Mouse (Mus musculus) kidney, postnatal 0 days (tissue): ENCODE results near the gene Arhgap27. TPM values are rescaled to one million over a fixed set of nuclear protein-coding genes. Genes with fewer than 3 reads are reported as not detected.
A peak's percentile ranks its signal among the peaks of the same experiment; 100 is the strongest.

Experiments used
- ATAC-seq: fragments of 200-750 bp; cut with Nextera tagmentation; replicated peaks from 2 replicates; pipeline ENCODE4 v1.8.0; 2017; ENCODE audit warnings: low read depth, moderate number of reproducible peaks, moderate TSS enrichment, moderate library complexity; ENCODE audit not compliant: low FRiP score
- DNase-seq: peaks from one replicate; pipeline ENCODE4 v3.0.0-alpha.2; 2016; ENCODE audit warnings: low spot score
- H3K27ac ChIP-seq: fragments of 300-500 bp; sonication (generic); 2 replicates; pipeline ENCODE4 v1.5.1; 2014; ENCODE audit warnings: mild to moderate bottlenecking
- H3K27me3 ChIP-seq: fragments of 300-500 bp; sonication (generic); 2 replicates; pipeline ENCODE4 v1.6.1; 2014; ENCODE audit warnings: low read length, mixed read lengths; ENCODE audit not compliant: insufficient read depth
- H3K36me3 ChIP-seq: fragments of 300-500 bp; sonication (generic); 2 replicates; pipeline ENCODE4 v1.6.1; 2014; ENCODE audit warnings: low read length, mixed read lengths; ENCODE audit not compliant: insufficient read depth
- H3K4me1 ChIP-seq: fragments of 300-500 bp; sonication (generic); replicated peaks from 2 replicates; pipeline ENCODE4 v1.6.1; 2014; ENCODE audit warnings: antibody characterized with exemption, low read length, mixed read lengths; ENCODE audit not compliant: insufficient read depth
- H3K4me2 ChIP-seq: fragments of 300-500 bp; sonication (generic); 2 replicates; pipeline ENCODE4 v1.6.1; 2014; ENCODE audit warnings: mild to moderate bottlenecking, low read length, moderate library complexity, mixed read lengths
- H3K4me3 ChIP-seq: fragments of 300-500 bp; sonication (generic); replicated peaks from 2 replicates; pipeline ENCODE4 v1.5.1; 2014; ENCODE audit warnings: low read depth, low read length
- H3K9ac ChIP-seq: fragments of 300-500 bp; sonication (generic); 2 replicates; pipeline ENCODE4 v1.6.1; 2014; ENCODE audit warnings: low read depth, low read length
- H3K9me3 ChIP-seq: fragments of 300-500 bp; sonication (generic); replicated peaks from 2 replicates; pipeline ENCODE4 v1.6.1; 2016; ENCODE audit warnings: low read length, inconsistent platforms, mixed read lengths
- CTCF ChIP-seq: IDR thresholded peaks from 2 replicates; pipeline ENCODE4 v1.5.1; 2016; ENCODE audit warnings: antibody characterized with exemption, low read depth, mild to moderate bottlenecking, moderate library complexity
- whole genome bisulfite sequencing: fragments of 180-500 bp; shearing (Covaris S2); extraction: QIAGEN DNeasy Blood & Tissue Kit; methylation state at CpG from one replicate; pipeline ENCODE4 v1.1.7; 2014; 5-methylcytosine and 5-hydroxymethylcytosine counted together
- polyA plus RNA-seq: library from polyadenylated mRNA; unstranded; fragments of >200 nt; fragmentation: Nextera tagmentation; extraction: Ambion mirVana; gene quantifications from 2 replicates; pipeline ENCODE4 v1.2.1, GENCODE M21; 2015

Gene Arhgap27
- polyA plus RNA-seq, 1 experiment from 2014 or later: 16.6 TPM

GRCm38 (mm10) chr11:103309956-103310574, 53.4 kb downstream of the Arhgap27 start:
- TF ChIP-seq CTCF: no peak
- H3K36me3 ChIP-seq: no peaks in the 10 kb centered on the region
- no peaks in the 10 kb centered on the region for H3K27me3 ChIP-seq
- 63% methylated on average over 10 of the region's 10 CpGs for WGBS
- DNase-seq: no peak
- H3K4me3 ChIP-seq: no peak overlapping the region
- no peak overlapping the region for H3K27ac ChIP-seq
- no peak overlapping the region for H3K9ac ChIP-seq
- no peaks in the 10 kb centered on the region for H3K9me3 ChIP-seq
- no peak overlapping the region for H3K4me2 ChIP-seq
- H3K4me1 ChIP-seq: peaks cover 7% of the 10 kb centered on the region
- ATAC-seq: no peak

- Histone ChIP-seq H3K4me1 (peaks cover 5% of the 10 kb centered on the region; the same call in 1 of the 2 replicates), H3K4me3 (no peak overlapping the region), H3K9me3 (no peaks in the 10 kb centered on the region), H3K4me2 (no peak overlapping the region), H3K9ac (no peak overlapping the region), H3K36me3 (no peaks in the 10 kb centered on the region), H3K27ac (no peak overlapping the region), H3K27me3 (no peaks in the 10 kb centered on the region)
- peak; percentile 25 for DNase-seq
- 45% methylated on average over 8 of the region's 8 CpGs for WGBS
- TF ChIP-seq CTCF: no peak
- no peak for ATAC-seq
Measured at GRCm38 (mm10) chr11:103307910-103308309, 55.6 kb downstream of the Arhgap27 start.

- no peaks in the 10 kb centered on the region for H3K36me3 ChIP-seq
- H3K4me1 ChIP-seq: no peaks in the 10 kb centered on the region
- H3K4me2 ChIP-seq: no peak overlapping the region
- H3K4me3 ChIP-seq: no peak overlapping the region
- no peak for TF ChIP-seq CTCF
- no peaks in the 10 kb centered on the region for H3K27me3 ChIP-seq
- DNase-seq (no peak), ATAC-seq (no peak)
- no peaks in the 10 kb centered on the region for H3K9me3 ChIP-seq
- no peak overlapping the region for H3K9ac ChIP-seq
- H3K27ac ChIP-seq: no peak overlapping the region
- 82% methylated on average over 9 of the region's 9 CpGs for WGBS
Measured at GRCm38 (mm10) chr11:103304525-103304924, 59.0 kb downstream of the Arhgap27 start.

- Histone ChIP-seq H3K9ac (no peak overlapping the region), H3K4me2 (no peak overlapping the region), H3K27me3 (no peaks in the 10 kb centered on the region), H3K27ac (no peak overlapping the region), H3K36me3 (no peaks in the 10 kb centered on the region), H3K9me3 (no peaks in the 10 kb centered on the region), H3K4me3 (no peak overlapping the region), H3K4me1 (no peaks in the 10 kb centered on the region; the same call in 1 of the 2 replicates)
- ATAC-seq (no peak), DNase-seq (no peak)
- TF ChIP-seq CTCF: no peak
- 89% methylated on average over 7 of the region's 7 CpGs for WGBS
Measured at GRCm38 (mm10) chr11:103294772-103295171, 68.7 kb downstream of the Arhgap27 start.

- DNase-seq (no peak), ATAC-seq (no peak)
- no peak overlapping the region for H3K27ac ChIP-seq
- H3K4me2 ChIP-seq: no peak overlapping the region
- no peaks in the 10 kb centered on the region for H3K9me3 ChIP-seq
- 81% methylated on average over 6 of the region's 6 CpGs for WGBS
- H3K4me3 ChIP-seq: no peak overlapping the region
- H3K27me3 ChIP-seq: no peaks in the 10 kb centered on the region
- TF ChIP-seq CTCF: no peak
- H3K36me3 ChIP-seq: no peaks in the 10 kb centered on the region
- no peak overlapping the region for H3K9ac ChIP-seq
- H3K4me1 ChIP-seq: no peaks in the 10 kb centered on the region; the same call in 1 of the 2 replicates
Measured at GRCm38 (mm10) chr11:103294066-103294465, 69.4 kb downstream of the Arhgap27 start.

GRCm38 (mm10) chr11:103292890-103293287, 70.6 kb downstream of the Arhgap27 start:
- Histone ChIP-seq H3K27ac (no peak overlapping the region), H3K27me3 (no peaks in the 10 kb centered on the region)
- TF ChIP-seq CTCF: no peak

More at GRCm38 (mm10) chr11:103292890-103293287, 70.6 kb downstream of the Arhgap27 start:
- Histone ChIP-seq H3K36me3 (no peaks in the 10 kb centered on the region), H3K9me3 (no peaks in the 10 kb centered on the region), H3K4me2 (no peak overlapping the region), H3K9ac (no peak overlapping the region), H3K4me3 (no peak overlapping the region), H3K4me1 (peaks cover 5% of the 10 kb centered on the region; the same call in 1 of the 2 replicates)
- WGBS: 73% methylated on average over 5 of the region's 5 CpGs
- no peak for ATAC-seq
- DNase-seq: no peak
